Mouse (Mus musculus): ENCODE results near the gene Trpv1.

GRCm38 (mm10) chr11:73260457-73260856, 26.4 kb downstream of the Trpv1 start:
- TF ChIP-seq CTCF (IDR thresholded peaks at IDR 0.05; ENCODE audit: borderline replicate concordance, insufficient read depth, low read length): no peak
- TF ChIP-seq POLR2A (IDR thresholded peaks at IDR 0.05; ENCODE audit: low read depth, low read length): no peak

All from embryonic fibroblast, embryonic 13.5 days (primary cell).